8 mouse cellular contexts compared by ENCODE assay signal in the genomic region with DNA sequence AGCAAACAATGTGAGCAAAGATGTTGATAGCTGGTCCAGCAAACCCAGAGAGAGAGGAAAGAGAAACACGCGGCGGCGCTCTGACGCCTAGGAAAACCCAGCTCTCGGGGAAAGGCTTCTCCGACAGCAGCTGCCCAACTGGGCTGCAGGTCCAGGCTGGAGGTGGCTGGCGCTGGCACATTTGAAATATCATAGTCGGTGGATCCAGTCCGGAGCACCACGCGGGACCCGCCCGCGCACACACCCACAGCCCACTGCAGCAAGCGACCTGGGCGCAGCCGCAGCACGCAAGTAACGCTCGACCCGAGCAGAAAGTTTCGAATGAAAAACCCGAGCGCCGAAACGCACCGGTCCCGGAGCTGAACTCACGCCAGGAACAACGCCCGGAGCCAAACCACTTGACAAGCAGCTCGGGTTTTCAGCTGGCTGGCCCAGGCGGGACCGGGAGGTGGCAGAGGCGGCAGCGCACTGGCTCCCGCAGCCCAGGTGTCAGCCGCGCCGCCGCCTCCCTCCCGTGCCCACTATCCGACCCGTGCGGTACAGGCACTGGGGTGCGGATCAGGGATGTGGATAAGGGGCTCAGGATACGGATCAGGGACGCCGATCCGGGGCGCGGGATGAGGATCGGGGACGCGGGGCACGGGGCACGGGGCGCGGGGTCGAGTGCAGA. TPM values are rescaled to one million over a fixed set of nuclear protein-coding genes. Genes with fewer than 3 reads are reported as not detected.
A peak's percentile ranks its signal among the peaks of the same experiment; 100 is the strongest.
DNase-seq lines count a peak whose midpoint lies in the region; ATAC-seq lines count a peak whose summit lies in the region.

No protein-coding gene starts in this region.

- no peaks in the 10 kb centered on the region for H3K36me3 ChIP-seq in hindbrain, embryonic 11.5 days (ENCODE audit: control insufficient read depth, insufficient read depth, low read length)

- no peaks in the 10 kb centered on the region for H3K4me1 ChIP-seq in hindbrain, embryonic 11.5 days (replicated peaks; ENCODE audit: control insufficient read depth, insufficient read depth, low read length)

- peak overlapping the region; percentile 94 for H3K4me3 ChIP-seq in hindbrain, embryonic 11.5 days (ENCODE audit: low read depth, low read length)

- H3K27ac ChIP-seq in hindbrain, embryonic 11.5 days (ENCODE audit: low read depth, low read length), result peak overlapping the region; percentile 80

- under 1% methylated on average over 61 of the region's 61 CpGs for WGBS in hindbrain, embryonic 11.5 days

- no peaks in the 10 kb centered on the region for H3K9me3 ChIP-seq in hindbrain, embryonic 11.5 days (ENCODE audit: control insufficient read depth, low read length)

- H3K4me2 ChIP-seq in hindbrain, embryonic 11.5 days (replicated peaks; ENCODE audit: low read depth, low read length), result peak overlapping the region; percentile 96

- peak overlapping the region; percentile 81 for H3K9ac ChIP-seq in hindbrain, embryonic 11.5 days (ENCODE audit: low read depth, low read length)

- ATAC-seq in hindbrain, embryonic 11.5 days (ENCODE audit: low FRiP score), result peak; percentile 72

- DNase-seq in MEL-GATA-1-ER (ENCODE audit: extremely low read depth, low read depth), result peak; percentile 66
- DNase-seq in cerebellum, adult 8-10 months, result peak; percentile 53
- DNase-seq in frontal cortex, adult 2 months (ENCODE audit: extremely low spot score in 1 of 2, low spot score in 1 of 2), result peak; percentile 44 to 80
- peak; percentile 72 for DNase-seq in hindbrain, embryonic 11.5 days (ENCODE audit: low spot score)
- DNase-seq in layer of hippocampus, postnatal 36 days, result peak; percentile 62 to 67
- DNase-seq in lung, postnatal 36 days, result peak; percentile 69
- peak; percentile 74 for DNase-seq in retina, postnatal 1 day
- DNase-seq in urinary bladder, adult 18-20 months (ENCODE audit: low spot score in 2 of 2), result peak; percentile 44 to 61

- no peaks in the 10 kb centered on the region for H3K27me3 ChIP-seq in hindbrain, embryonic 11.5 days (ENCODE audit: control insufficient read depth, insufficient read depth, low read length)

RNA-seq across cellular contexts. Expression of gene Srpk2, which starts 9.5 kb away (rescaled TPM):
- polyA plus RNA-seq in frontal cortex, adult 2 months (2012; rRNA removed), result 86.6 and 90.8 TPM in 2 replicates
- 60.0 and 69.0 TPM in 2 replicates for polyA plus RNA-seq in hindbrain, embryonic 11.5 days (2014; fragmentation: Nextera tagmentation; extraction: Ambion mirVana)
- 100 to 1,000 TPM; 155 to 160 TPM for total RNA-seq in layer of hippocampus, postnatal 36 days (2021)

Comparison
In these comparisons a context has a peak if more than half of its experiments do, and no peak if none do; other contexts are left out.
1. Peak in every context shown above with its lines: DNase-seq, ATAC-seq, H3K4me3 ChIP-seq and H3K27ac ChIP-seq.